Mouse (Mus musculus) hindbrain, embryonic 13.5 days (tissue): ENCODE measurements around the gene Cab39l. TPM values are rescaled to one million over a fixed set of nuclear protein-coding genes. Genes with fewer than 3 reads are reported as not detected.

Experiments used
- ATAC-seq: fragments of 200-750 bp; cut with Nextera tagmentation; 2 replicates; pipeline ENCODE4 v1.8.0; 2017; ENCODE audit warnings: moderate TSS enrichment; ENCODE audit not compliant: low FRiP score
- H3K27ac ChIP-seq: fragments of 300-500 bp; sonication (generic); 2 replicates; pipeline ENCODE4 v1.5.1; 2015; ENCODE audit warnings: inconsistent platforms, mild to moderate bottlenecking, moderate library complexity
- H3K27me3 ChIP-seq: fragments of 300-500 bp; sonication (generic); 2 replicates; pipeline ENCODE4 v1.6.1; 2015; ENCODE audit warnings: mild to moderate bottlenecking, inconsistent platforms
- H3K36me3 ChIP-seq: fragments of 300-500 bp; sonication (generic); 2 replicates; pipeline ENCODE4 v1.6.1; 2015; ENCODE audit warnings: mild to moderate bottlenecking, inconsistent platforms
- H3K4me1 ChIP-seq: fragments of 300-500 bp; sonication (generic); replicated peaks from 2 replicates; pipeline ENCODE4 v1.6.1; 2015; ENCODE audit warnings: inconsistent platforms
- H3K4me2 ChIP-seq: fragments of 300-500 bp; sonication (generic); 2 replicates; pipeline ENCODE4 v1.6.1; 2015; ENCODE audit warnings: inconsistent platforms, mild to moderate bottlenecking, moderate library complexity
- H3K4me3 ChIP-seq: fragments of 300-500 bp; sonication (generic); 2 replicates; pipeline ENCODE4 v1.5.1; 2015; ENCODE audit warnings: mild to moderate bottlenecking, inconsistent platforms
- H3K9ac ChIP-seq: fragments of 300-500 bp; sonication (generic); 2 replicates; pipeline ENCODE4 v1.6.1; 2015; ENCODE audit warnings: mild to moderate bottlenecking, inconsistent platforms
- H3K9me3 ChIP-seq: fragments of 300-500 bp; sonication (generic); 2 replicates; pipeline ENCODE4 v1.6.1; 2016; ENCODE audit warnings: inconsistent platforms
- WGBS: fragments of 180-500 bp; shearing (Covaris S2); methylation state at CpG from one replicate; pipeline ENCODE4 v1.1.7; 2015; 5-methylcytosine and 5-hydroxymethylcytosine counted together
- polyA plus RNA-seq: library from polyadenylated mRNA; unstranded; fragments of >200 nt; fragmentation: Nextera tagmentation; extraction: Ambion mirVana; gene quantifications from 2 replicates; pipeline ENCODE4 v1.2.1, GENCODE M21; 2015

Gene Cab39l
- polyA plus RNA-seq, 1 experiment from 2014 or later = 32.4 TPM

DNA sequence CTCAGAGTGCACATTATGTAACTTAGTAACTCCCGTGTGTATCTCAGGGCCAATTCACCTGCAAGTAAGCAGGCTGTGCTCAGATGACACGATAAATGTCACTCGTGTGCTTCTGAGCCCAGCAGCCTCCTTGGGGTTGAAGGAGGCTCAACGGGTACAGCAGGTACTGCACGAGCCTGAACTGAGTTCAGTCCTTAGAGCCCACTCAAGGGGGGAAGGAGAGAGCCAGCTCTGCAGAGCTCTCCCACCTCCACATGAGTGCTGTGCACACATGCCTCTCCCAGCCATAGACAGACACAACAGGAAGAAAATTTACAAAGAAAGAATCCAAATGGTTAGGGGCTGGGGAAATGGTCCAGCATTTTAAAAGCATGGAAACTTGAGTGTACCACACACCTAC lies 85.1 kb downstream of the Cab39l start:
- Histone ChIP-seq H3K27ac (no peak overlapping the region), H3K4me2 (no peak overlapping the region), H3K4me3 (no peak overlapping the region), H3K27me3 (no peaks in the 10 kb centered on the region), H3K9ac (no peak overlapping the region), H3K36me3 (no peaks in the 10 kb centered on the region), H3K4me1 (no peaks in the 10 kb centered on the region), H3K9me3 (no peaks in the 10 kb centered on the region)
- no peak for ATAC-seq
- WGBS = 90% methylated on average over 5 of the region's 5 CpGs

DNA sequence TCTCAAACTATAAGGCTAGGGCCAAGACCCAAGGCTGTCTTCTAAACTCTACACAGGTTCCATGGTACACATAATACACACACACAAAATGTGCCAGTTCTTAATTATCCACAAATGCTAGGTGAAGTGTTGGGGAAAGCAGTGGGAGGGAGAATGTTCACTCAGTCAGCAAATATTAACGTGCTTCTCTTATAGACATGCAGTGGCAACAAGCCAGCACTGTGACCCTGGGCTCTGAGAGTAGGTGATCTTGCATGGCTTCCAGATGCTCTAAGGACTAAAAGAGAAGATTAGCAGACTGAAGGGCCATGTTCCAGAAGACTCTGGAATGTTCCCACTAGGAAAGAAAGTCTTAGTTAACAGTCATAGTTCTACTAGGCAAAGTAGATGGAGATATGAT lies 90.0 kb downstream of the Cab39l start:
- no peak overlapping the region for H3K4me2 ChIP-seq
- H3K4me3 ChIP-seq = no peak overlapping the region
- no peaks in the 10 kb centered on the region for H3K9me3 ChIP-seq
- no peaks in the 10 kb centered on the region for H3K4me1 ChIP-seq
- no peaks in the 10 kb centered on the region; the same call in 1 of the 2 replicates for H3K27me3 ChIP-seq
- 78% methylated on average over 1 of the region's 1 CpGs for WGBS
- H3K27ac ChIP-seq = no peak overlapping the region
- no peak overlapping the region for H3K9ac ChIP-seq
- no peaks in the 10 kb centered on the region for H3K36me3 ChIP-seq
- no peak for ATAC-seq

GRCm38 (mm10) chr14:59532986-59533385 lies 92.2 kb downstream of the Cab39l start:
- no peaks in the 10 kb centered on the region for H3K4me1 ChIP-seq
- no peak overlapping the region for H3K4me2 ChIP-seq
- ATAC-seq = no peak
- H3K9me3 ChIP-seq = no peaks in the 10 kb centered on the region
- no peaks in the 10 kb centered on the region for H3K36me3 ChIP-seq
- H3K9ac ChIP-seq = no peak overlapping the region
- WGBS = 76% methylated on average over 1 of the region's 1 CpGs
- no peaks in the 10 kb centered on the region; the same call in 1 of the 2 replicates for H3K27me3 ChIP-seq
- H3K4me3 ChIP-seq = no peak overlapping the region
- H3K27ac ChIP-seq = no peak overlapping the region

GRCm38 (mm10) chr14:59533908-59534307 lies 93.1 kb downstream of the Cab39l start:
- no peak for ATAC-seq

DNA sequence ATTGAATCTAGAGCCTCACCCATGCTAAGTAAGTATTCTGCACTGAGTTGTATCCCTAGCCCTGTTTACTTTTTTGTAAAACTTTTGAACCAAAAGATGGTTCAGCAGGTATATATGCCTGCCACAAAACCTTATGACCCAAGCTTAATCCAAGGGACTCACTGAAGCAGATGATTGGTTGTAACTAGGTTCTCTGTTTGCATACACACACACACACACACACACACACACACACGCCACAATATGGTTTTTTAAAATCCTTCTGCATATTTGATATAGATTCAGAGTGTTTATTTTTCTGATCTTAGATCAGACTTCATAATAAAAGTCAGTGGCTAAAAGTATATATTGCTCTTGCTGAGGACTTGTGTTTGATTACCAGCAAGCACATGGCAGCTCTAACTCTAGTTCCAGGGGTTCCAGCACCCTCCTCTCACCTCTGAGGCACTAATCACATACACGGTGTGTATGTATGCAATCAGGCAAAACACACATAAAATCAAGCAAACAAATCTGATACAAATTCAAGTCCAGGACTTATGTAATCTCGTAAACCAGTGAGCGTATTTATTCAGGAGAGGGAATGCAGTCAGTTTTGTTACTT lies 97.2 kb downstream of the Cab39l start:
- Histone ChIP-seq H3K9ac (no peak overlapping the region), H3K4me2 (no peak overlapping the region), H3K4me1 (no peaks in the 10 kb centered on the region), H3K9me3 (no peaks in the 10 kb centered on the region), H3K4me3 (no peak overlapping the region), H3K27ac (no peak overlapping the region), H3K36me3 (no peaks in the 10 kb centered on the region), H3K27me3 (no peaks in the 10 kb centered on the region; the same call in 1 of the 2 replicates)
- ATAC-seq = no peak
- 95% methylated on average over 4 of the region's 4 CpGs for WGBS

More at GRCm38 (mm10) chr14:59533908-59534307, 93.1 kb downstream of the Cab39l start:
- Histone ChIP-seq H3K9ac (no peak overlapping the region), H3K36me3 (no peaks in the 10 kb centered on the region), H3K27ac (no peak overlapping the region), H3K27me3 (no peaks in the 10 kb centered on the region; the same call in 1 of the 2 replicates), H3K4me3 (no peak overlapping the region), H3K4me1 (no peaks in the 10 kb centered on the region), H3K4me2 (no peak overlapping the region), H3K9me3 (no peaks in the 10 kb centered on the region)

DNA sequence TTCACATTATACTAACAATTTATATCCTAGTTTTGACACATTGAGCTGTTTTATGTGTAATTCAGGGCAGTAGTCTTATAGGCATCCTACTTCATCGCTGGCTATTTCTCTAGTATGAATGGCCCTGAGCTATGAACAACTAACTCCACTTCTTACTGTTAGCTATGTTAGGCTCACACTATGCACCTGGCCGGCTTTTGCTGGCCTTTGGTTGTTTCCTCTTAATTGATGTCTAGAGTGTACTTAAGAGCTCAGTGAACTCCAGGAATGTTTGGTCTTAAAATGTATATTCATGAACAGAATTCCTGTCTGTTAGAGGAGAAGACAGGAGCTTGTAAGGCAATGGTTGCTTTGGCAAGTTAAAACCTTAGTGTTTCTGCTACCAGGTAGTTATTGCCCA lies 99.5 kb downstream of the Cab39l start:
- WGBS = 91% methylated on average over 2 of the region's 2 CpGs
- H3K4me3 ChIP-seq = no peak overlapping the region
- H3K4me2 ChIP-seq = no peak overlapping the region
- H3K9ac ChIP-seq = no peak overlapping the region
- ATAC-seq = no peak
- H3K27ac ChIP-seq = no peak overlapping the region
- H3K9me3 ChIP-seq = no peaks in the 10 kb centered on the region
- H3K27me3 ChIP-seq = no peaks in the 10 kb centered on the region; the same call in 1 of the 2 replicates
- H3K4me1 ChIP-seq = no peaks in the 10 kb centered on the region
- no peaks in the 10 kb centered on the region for H3K36me3 ChIP-seq

- 90% methylated on average over 6 of the region's 6 CpGs for WGBS
- Histone ChIP-seq H3K4me3 (no peak overlapping the region), H3K4me2 (no peak overlapping the region), H3K9me3 (no peaks in the 10 kb centered on the region), H3K4me1 (no peaks in the 10 kb centered on the region), H3K9ac (no peak overlapping the region), H3K27ac (no peak overlapping the region), H3K27me3 (no peaks in the 10 kb centered on the region; the same call in 1 of the 2 replicates), H3K36me3 (no peaks in the 10 kb centered on the region)
- ATAC-seq = no peak
Observed at GRCm38 (mm10) chr14:59540761-59541160, 100.0 kb downstream of the Cab39l start.

- Histone ChIP-seq H3K4me3 (no peak overlapping the region), H3K4me2 (no peak overlapping the region), H3K36me3 (no peaks in the 10 kb centered on the region), H3K9ac (no peak overlapping the region), H3K9me3 (no peaks in the 10 kb centered on the region), H3K27ac (no peak overlapping the region), H3K27me3 (no peaks in the 10 kb centered on the region), H3K4me1 (0 out of 2 replicates have a peak, but pooled peaks cover 3% of the 10 kb centered on the region)
- no peak for ATAC-seq
- 83% methylated on average over 3 of the region's 3 CpGs for WGBS
Observed at GRCm38 (mm10) chr14:59543158-59543826, 102.5 kb downstream of the Cab39l start.

GRCm38 (mm10) chr14:59543956-59544355 lies 103.2 kb downstream of the Cab39l start:
- Histone ChIP-seq H3K36me3 (no peaks in the 10 kb centered on the region), H3K9ac (no peak overlapping the region), H3K4me3 (no peak overlapping the region), H3K27ac (no peak overlapping the region), H3K4me1 (peaks cover 3% of the 10 kb centered on the region; the same call in 1 of the 2 replicates), H3K27me3 (no peaks in the 10 kb centered on the region), H3K9me3 (no peaks in the 10 kb centered on the region), H3K4me2 (no peak overlapping the region)
- no peak for ATAC-seq
- 69% methylated on average over 5 of the region's 5 CpGs for WGBS

- WGBS = 84% methylated on average over 7 of the region's 7 CpGs
- H3K4me3 ChIP-seq = no peak overlapping the region
- no peak overlapping the region for H3K27ac ChIP-seq
- no peaks in the 10 kb centered on the region for H3K36me3 ChIP-seq
- ATAC-seq = no peak
- no peaks in the 10 kb centered on the region for H3K9me3 ChIP-seq
- no peaks in the 10 kb centered on the region for H3K27me3 ChIP-seq
- H3K4me2 ChIP-seq = no peak overlapping the region
- peaks cover 3% of the 10 kb centered on the region; the same call in 1 of the 2 replicates for H3K4me1 ChIP-seq
- H3K9ac ChIP-seq = no peak overlapping the region
Observed at GRCm38 (mm10) chr14:59546162-59546880, 105.5 kb downstream of the Cab39l start.

GRCm38 (mm10) chr14:59547530-59547929 lies 106.8 kb downstream of the Cab39l start:
- Histone ChIP-seq H3K27ac (no peak overlapping the region), H3K9ac (no peak overlapping the region), H3K36me3 (no peaks in the 10 kb centered on the region), H3K4me1 (peaks cover 3% of the 10 kb centered on the region; the same call in 1 of the 2 replicates), H3K9me3 (no peaks in the 10 kb centered on the region), H3K4me3 (no peak overlapping the region), H3K4me2 (no peak overlapping the region), H3K27me3 (no peaks in the 10 kb centered on the region)
- 40% methylated on average over 5 of the region's 5 CpGs for WGBS
- no peak for ATAC-seq

DNA sequence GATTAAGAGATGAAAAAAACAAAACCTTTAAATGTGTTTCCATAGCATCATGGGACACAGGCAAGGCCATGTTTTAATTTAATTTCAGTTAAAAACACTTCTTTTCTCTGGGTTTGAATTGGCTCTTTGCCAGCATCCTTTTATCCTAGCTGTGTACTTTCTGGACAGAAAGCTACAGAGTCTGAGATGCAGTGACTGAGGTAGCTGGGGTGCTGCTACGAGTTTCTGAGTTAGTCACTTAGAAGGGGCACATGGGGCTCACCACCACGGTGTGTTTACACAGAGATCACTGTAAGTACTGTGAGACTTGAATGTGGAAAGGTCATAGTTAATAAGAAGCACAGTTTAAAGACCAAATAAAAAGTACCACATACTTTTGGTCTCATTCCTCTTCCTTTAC lies 107.8 kb downstream of the Cab39l start:
- H3K4me2 ChIP-seq = no peak overlapping the region
- no peaks in the 10 kb centered on the region for H3K9me3 ChIP-seq
- H3K4me1 ChIP-seq = peaks cover 3% of the 10 kb centered on the region; the same call in 1 of the 2 replicates
- 67% methylated on average over 2 of the region's 2 CpGs for WGBS
- ATAC-seq = no peak
- H3K27ac ChIP-seq = no peak overlapping the region; the same call in 1 of the 2 replicates
- no peak overlapping the region for H3K9ac ChIP-seq
- peaks cover 3% of the 10 kb centered on the region; the same call in 1 of the 2 replicates for H3K36me3 ChIP-seq
- no peak overlapping the region for H3K4me3 ChIP-seq
- H3K27me3 ChIP-seq = no peaks in the 10 kb centered on the region
